In the genomic region with DNA sequence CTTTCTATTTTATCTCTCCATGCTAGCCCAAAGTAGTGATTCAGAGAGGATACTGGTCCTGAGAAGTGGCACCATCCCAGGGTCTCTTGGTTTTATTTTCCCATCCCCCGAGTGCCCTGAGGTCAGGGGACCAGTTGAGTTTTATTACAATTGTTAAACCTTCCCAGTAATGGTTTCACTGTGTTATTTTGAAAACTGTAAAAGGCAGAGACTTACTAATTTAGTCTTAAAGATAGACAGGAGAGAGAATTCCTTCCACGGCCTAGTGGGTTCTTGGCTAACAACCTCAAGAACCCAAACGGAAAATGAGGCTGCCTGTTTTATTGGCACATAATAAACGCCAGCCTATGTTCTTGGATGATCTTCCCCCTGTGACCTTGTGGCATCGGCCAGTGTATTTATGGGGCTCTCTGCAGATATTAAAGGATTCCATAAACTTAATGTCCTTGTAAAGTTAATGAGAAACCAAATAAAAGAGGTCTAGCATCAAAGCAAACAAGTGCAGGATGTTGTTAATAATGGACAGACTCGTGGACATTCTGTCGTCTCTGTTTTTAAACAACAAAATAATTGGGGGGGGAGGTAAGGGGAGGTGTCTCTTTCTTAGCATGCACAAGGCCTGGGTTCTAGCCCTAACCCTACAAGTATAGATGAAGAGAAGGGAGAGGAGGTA, we compare ENCODE assay signal across 19 mouse cellular contexts.
"Had no signal": no experiment of that assay in that cellular context is flagged by ENCODE, and none has a peak within 500 bp of the region (broad histone marks: within the 10 kb centered on the region; RNA-seq: fewer than 3 reads in every experiment).

No protein-coding gene starts in this region.

- H3K36me3 ChIP-seq: midbrain, embryonic 12.5 days; neural tube, embryonic 13.5 days had no signal

- H3K27ac ChIP-seq: left cerebral cortex, adult 2 months; limb, embryonic 12.5 days; liver, embryonic 13.5 days; midbrain, embryonic 12.5 days; neural tube, embryonic 13.5 days; stomach, embryonic 15.5 days had no signal

- H3K4me1 ChIP-seq: limb, embryonic 12.5 days; liver, embryonic 13.5 days; midbrain, embryonic 12.5 days; neural tube, embryonic 13.5 days; stomach, embryonic 15.5 days had no signal

- H3K4me2 ChIP-seq: limb, embryonic 12.5 days; liver, embryonic 13.5 days; midbrain, embryonic 12.5 days; neural tube, embryonic 13.5 days; stomach, embryonic 15.5 days had no signal

- H3K9me3 ChIP-seq: midbrain, embryonic 12.5 days; neural tube, embryonic 13.5 days; stomach, embryonic 15.5 days had no signal

- DNase-seq: kidney, adult 8-10 months; layer of hippocampus, postnatal 36 days; liver, embryonic 13.5 days; lung, adult 2 months; lung, postnatal 14 days; lung, postnatal 4 days; retina, postnatal 1 day; right cerebral cortex, postnatal 25 days; spleen, adult 18-20 months; thymus, adult 18-20 months; thymus, postnatal 36 days had no signal

- H3K4me3 ChIP-seq: left cerebral cortex, adult 2 months; limb, embryonic 12.5 days; liver, embryonic 13.5 days; midbrain, embryonic 12.5 days; myocyte; neural tube, embryonic 13.5 days; stomach, embryonic 15.5 days had no signal

- H3K27me3 ChIP-seq: liver, embryonic 13.5 days; midbrain, embryonic 12.5 days; neural tube, embryonic 13.5 days; stomach, embryonic 15.5 days had no signal

- ATAC-seq: intestine, postnatal 0 days; midbrain, embryonic 16.5 days had no signal

- H3K9ac ChIP-seq: limb, embryonic 12.5 days; liver, embryonic 13.5 days; midbrain, embryonic 12.5 days; neural tube, embryonic 13.5 days; stomach, embryonic 15.5 days had no signal
